Mouse (Mus musculus) spleen, postnatal 36 days (tissue): ENCODE results near the gene Ppil3.

ENCODE experiments used
- DNase-seq, 2 experiments: peaks; one replicate each; pipeline ENCODE4 v3.0.0; 2022; ENCODE audit warnings: low spot score in 2 of 2, mixed read lengths in 1 of 2

Ppil3 gene

DNA sequence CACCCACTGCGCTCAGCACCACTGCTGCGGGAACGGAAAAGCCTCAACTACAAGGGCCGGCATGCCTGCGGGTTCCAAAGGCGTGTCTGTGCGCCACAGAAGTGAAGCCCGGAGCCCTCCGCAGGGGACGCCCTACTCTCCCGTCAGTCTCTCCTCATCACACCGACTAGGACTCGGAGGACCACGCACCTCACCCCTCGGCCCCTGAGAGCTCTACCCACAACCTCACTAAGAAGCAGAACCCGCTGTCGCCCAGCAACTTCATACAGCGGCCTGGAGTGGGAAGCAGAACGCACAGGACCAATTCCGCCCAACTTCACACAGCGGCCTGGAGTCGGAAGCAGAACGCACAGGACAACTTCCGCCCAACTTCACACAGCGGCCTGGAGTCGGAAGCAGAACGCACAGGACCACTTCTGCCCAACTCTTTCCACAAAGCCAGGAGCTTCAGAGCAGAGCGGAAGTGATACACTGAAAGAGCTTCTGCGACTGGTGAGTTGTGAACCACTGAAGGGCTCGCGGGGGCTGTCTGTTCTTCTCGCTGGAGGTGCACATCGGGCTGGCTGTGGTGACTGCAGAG, at the start of gene Ppil3, which contains the start of gene Nif3l1:
Gene Ppil3 (minus strand): TSS at position 344 of the 580 bp plus-strand sequence.
Gene Nif3l1 (plus strand): TSS at position 9 of the 580 bp plus-strand sequence.
- peak; percentile 83 to 87 for DNase-seq

DNA sequence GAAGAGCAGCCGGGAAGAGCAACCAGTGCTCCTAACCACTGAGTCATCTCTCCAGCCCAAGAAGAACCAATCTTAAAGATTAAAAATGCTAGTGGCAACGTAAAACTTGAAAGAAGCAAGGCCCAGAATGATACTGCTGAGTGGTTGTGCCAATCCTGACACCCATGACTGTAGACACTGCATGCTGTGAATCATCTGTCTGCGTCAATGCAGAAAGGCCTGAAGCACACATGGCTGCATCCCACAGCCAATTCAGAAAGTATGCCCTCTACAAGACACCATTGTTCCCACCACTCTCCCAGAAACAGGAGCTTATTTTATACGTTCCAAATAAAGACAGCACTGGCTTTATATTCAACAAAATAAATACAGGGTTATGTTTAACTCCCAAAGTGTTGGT, 37.4 kb upstream of the Ppil3 start:
- DNase-seq: no peak

DNA sequence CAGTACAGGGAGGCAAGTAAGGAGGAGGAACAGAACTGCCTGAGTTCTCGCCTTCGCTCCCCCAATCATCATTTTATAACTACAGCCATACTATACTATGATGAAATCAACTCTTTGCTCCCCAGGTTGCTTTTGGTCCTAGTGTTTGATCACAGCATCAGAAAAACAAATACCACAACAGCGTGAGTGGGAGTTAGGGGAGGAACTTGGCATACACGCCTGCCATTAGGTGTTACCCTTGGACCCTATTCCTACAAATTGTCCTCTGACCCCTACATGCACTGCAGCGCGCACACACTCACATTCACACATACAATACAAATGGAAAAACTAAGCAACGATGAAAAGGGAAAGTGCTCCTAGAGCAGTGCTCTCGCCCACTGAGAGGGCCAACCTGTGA, 30.4 kb upstream of the Ppil3 start:
- no peak for DNase-seq

GRCm38 (mm10) chr1:58465561-58465960, 20.3 kb upstream of the Ppil3 start:
- no peak for DNase-seq

DNA sequence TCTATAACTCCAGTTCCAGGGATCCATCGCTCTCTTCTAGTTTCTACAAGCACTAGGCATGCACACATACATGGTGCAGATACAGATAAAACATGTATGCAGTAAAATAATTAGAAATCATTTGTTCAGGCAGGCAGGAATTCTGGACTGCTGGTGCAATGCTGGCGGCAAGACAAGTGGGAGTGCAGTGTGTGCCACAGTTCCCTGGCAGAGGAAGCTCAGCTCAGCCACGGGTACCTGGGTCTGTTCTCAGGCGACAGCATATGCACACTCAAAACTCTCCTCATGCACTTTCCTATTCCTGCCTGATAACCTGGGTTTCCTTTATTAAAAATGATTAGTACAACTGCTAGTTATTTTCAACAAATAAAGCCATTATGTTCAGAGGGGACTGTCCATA, 19.8 kb upstream of the Ppil3 start:
- DNase-seq: no peak

DNA sequence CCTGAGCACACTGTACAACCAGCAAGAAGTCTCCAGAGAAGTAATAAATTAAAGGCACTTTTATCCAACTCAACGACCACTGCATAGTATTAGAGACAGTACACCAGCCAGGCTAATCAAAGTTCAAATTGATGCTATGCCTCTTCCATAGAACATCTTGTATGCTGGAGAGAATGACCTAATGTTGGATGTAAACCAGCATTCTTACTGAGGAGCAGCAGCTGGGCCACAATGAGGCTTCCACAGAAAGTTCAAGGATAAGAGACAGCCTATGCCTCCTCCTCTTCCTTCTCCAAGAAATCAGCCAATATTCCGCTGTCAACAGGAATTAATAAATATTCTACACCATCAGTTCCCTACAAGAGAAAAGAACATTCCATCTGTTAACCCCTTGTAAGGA, 18.6 kb upstream of the Ppil3 start:
- DNase-seq: no peak

DNA sequence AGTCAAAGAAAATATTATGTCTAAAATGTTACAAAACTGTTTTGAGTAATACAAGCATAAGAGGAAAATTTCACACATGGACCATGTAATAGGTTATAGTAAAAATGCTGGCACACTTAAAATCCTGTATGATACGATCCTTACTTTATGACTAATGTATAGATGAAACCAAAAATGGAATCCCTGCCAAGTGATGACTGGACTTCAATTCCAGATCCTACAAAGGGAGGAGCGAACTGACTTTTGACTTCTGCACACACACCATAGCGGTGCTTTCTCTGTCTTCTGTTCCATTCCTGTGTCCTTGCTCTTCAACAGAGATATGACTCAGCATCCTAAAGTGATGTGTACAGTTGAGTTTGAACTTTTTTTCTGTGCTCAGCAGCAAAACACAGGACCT, 15.3 kb upstream of the Ppil3 start:
- DNase-seq: no peak

- DNase-seq: no peak
Measured at GRCm38 (mm10) chr1:58458867-58459266, 13.6 kb upstream of the Ppil3 start.

- DNase-seq: no peak
Measured at GRCm38 (mm10) chr1:58458175-58458574, 12.9 kb upstream of the Ppil3 start.

GRCm38 (mm10) chr1:58454316-58454715, 9.0 kb upstream of the Ppil3 start:
- DNase-seq: peak; percentile 17 to 19

GRCm38 (mm10) chr1:58448396-58448795, 3.1 kb upstream of the Ppil3 start:
- DNase-seq: no peak

- no peak for DNase-seq
Measured at GRCm38 (mm10) chr1:58447766-58448165, 2.5 kb upstream of the Ppil3 start.

GRCm38 (mm10) chr1:58445861-58446260, 575 bp upstream of the Ppil3 start:
- DNase-seq: peak in 1 of 2 experiments; percentile 4

DNA sequence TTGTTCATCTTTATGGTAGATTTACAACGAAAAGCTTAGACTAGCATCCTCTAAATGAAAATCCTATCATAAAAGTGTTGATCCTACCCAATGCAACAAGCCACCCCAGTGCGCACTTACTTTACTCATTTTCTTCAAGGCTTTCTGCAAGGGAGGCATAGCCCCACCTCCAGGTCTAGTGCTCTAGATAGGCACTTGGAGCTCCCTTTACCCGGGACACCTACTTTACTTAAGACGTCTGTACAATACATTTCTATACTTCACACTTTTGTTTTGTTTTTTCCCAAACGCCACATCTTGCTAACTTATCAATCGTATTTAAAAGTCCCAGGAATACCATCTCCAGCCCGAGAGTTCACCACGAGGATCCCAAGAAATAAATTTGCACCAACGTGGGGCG, 595 bp downstream of the Ppil3 start:
- DNase-seq: peak in 1 of 2 experiments; percentile 8

GRCm38 (mm10) chr1:58424551-58424950, 20.7 kb downstream of the Ppil3 start:
- no peak for DNase-seq

DNA sequence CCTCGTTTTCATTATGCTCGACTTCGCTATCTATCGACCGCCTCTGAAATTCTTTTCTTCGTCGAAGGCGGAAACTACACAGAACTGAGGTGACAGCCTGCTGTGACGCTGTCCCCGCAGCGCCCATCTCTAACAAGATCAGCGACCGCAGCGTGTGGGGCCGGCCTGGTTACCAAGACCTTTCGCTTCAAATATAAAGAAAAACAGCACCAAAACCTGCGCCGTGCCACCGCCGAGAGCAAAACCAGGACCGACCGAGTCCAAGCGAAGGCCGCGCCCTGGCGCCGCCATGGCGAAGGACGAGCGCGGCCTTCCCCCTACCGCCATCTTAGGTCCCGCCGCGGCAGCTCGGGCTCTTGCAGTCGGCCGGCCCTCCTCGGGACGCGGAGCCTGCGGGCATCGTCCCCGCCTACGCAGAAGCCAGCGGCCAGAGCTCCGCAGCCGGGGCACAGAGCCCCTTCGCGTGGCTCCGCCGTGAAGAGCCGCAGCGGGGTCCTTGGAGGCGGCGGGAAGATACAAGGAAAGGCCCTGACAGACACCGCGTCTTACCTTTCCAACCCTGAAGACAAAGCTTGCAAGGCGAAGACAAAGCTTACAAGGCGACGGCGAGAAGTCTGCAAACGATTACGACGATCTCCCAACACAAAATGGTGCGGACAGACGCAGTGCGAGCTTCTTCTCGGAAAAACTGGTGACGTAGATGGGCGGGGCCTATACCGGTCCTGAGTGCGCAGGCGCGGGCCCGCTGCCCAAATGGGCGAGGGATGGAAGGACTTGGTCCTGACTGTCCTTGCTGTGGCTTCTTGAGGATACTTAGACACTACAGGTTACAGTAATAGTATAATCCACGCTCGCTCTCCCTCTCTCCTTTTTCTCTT, 21.7 kb downstream of the Ppil3 start, which contains the start of gene Clk1:
Gene Clk1 (minus strand): TSS at position 696 of the 878 bp plus-strand sequence.
- peak; percentile 92 to 94 for DNase-seq

- DNase-seq: peak; percentile 59 to 78
Measured at GRCm38 (mm10) chr1:58422879-58423278, 22.4 kb downstream of the Ppil3 start.

GRCm38 (mm10) chr1:58420961-58421360, 24.3 kb downstream of the Ppil3 start:
- DNase-seq: no peak

GRCm38 (mm10) chr1:58420032-58420431, 25.3 kb downstream of the Ppil3 start:
- no peak for DNase-seq

GRCm38 (mm10) chr1:58416048-58416447, 29.2 kb downstream of the Ppil3 start:
- DNase-seq: no peak

DNA sequence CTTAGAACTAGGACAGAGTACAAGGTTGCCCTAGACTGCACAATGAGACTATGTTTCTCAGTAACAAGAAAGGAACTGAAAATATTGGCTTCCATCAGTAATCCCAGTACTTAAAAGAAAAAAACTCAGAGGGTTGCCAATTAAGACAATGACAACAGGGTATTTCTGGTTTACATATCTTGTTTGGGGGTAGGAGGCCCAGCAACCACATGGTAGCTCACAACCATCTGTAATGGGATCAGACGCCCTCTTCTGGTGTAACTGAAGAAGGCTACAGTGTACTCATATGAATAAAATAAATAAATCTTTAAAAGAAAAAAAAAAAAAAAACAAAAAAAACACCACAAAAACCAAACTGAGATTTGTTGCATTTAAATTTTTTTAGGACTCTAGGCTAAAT, 29.8 kb downstream of the Ppil3 start:
- DNase-seq: no peak

GRCm38 (mm10) chr1:58410776-58411175, 34.5 kb downstream of the Ppil3 start:
- DNase-seq: no peak

DNA sequence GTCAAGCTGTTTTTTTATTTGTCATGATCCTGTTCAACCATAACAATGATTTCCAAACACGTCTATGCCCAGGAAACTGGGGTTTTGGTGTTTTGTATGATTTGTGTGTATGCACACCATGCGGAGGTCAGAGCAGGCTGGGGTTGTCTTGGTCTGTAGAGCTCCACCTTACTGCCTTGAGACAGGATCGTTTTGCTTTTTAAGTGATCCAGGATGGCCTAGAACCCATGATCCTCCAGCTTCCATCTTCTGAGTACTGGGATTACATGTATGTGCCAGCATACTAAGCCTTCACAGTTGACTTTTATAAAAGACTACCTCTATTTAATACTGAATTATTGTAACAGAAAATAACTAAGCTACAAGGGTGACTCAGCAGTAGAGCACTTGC, 35.1 kb downstream of the Ppil3 start:
- DNase-seq: no peak
